Mouse (Mus musculus) frontal cortex, postnatal 25 days (tissue): Measurements from ENCODE around the gene Kirrel2.

Experiments used
- DNase-seq, 2 experiments: peaks; one replicate each; pipeline ENCODE4 v3.0.0; 2022; ENCODE audit warnings: low spot score in 2 of 2

Gene Kirrel2

GRCm38 (mm10) chr7:30450241-30450640 lies 7.2 kb downstream of the Kirrel2 start:
- DNase-seq = no peak

DNA sequence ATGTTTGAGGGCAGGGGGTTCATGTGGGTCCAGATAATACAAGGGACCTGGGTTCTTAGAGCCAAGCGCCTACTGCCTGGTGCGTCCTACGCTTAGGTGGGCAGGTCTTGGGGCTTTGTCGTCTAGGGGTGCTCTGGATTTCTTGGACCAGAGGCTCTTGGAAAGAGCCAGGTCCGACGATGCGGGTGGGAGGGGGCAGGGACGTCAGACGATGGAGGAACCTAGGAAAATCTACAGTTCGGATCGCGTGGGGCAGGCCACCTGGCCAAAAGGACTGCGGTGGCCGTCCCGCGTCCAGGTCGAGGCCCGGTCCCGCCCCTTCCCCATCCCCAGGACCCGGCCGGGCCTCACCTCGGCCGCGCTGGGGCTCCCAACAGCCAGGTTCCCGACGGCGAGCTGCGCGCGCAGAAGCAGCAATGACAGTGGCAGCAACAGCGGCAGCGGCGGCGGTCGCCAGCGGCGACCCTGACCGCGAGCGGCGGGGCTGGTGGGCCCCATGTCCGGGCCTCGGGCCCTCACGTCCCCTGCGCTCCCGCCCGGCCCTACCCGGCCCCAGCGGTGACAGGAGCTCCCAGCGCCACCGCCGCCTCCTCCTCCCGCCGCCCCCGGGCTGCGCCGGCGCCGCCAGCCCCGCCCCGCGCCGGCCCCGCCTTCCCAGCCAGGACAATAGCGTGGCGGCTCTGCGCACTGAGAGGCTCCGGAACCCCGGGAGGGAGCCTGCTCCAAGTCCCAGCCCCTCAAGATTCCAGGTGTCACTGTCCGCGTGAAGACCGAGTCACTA lies 12.3 kb downstream of the Kirrel2 start, which contains the start of gene Aplp1:
Gene Aplp1, minus strand, starts transcription at position 565 of the 781 bp plus-strand sequence.
- peak in 1 of 2 experiments; percentile 67 for DNase-seq

DNA sequence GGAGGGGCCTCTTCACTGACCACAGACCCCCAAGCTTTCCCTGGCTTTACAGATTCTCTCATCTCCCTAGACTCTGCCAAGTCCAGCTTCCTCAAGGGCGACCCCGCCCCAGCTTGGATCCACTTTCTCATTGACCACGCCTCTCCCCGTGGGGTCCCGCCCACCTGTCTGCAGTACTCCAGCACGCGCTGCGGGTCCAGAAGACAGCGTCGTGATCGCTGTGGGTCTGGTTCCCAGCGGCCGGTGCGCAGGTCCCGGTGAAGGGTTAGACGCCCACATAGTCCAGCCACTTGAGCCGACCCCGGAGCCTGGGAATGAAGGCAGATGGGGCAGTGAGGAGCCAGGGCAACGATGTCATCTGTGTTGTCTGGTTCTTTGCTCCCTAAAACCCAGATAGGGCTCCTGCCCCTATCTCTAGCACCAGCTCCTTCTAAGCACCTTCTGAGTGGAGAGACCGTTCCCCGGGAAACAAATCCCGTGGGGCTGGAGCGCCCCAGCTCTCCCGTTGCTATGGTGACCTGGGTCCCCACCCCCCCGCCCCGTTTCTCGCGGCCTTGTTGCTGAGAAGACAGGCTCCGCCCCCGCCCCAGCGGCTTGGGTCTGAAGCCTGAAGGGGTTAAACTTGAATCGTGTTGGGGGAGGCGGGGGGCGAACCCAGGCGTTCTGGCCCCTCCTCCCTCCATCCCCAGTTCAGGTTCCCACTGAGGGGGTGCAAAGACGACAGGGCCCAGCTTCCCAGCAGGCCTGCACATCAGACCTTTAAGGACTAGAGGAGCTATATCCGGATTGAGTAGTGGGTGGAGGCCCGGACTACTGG lies 13.1 kb downstream of the Kirrel2 start:
- DNase-seq = peak in 1 of 2 experiments; percentile 56

DNA sequence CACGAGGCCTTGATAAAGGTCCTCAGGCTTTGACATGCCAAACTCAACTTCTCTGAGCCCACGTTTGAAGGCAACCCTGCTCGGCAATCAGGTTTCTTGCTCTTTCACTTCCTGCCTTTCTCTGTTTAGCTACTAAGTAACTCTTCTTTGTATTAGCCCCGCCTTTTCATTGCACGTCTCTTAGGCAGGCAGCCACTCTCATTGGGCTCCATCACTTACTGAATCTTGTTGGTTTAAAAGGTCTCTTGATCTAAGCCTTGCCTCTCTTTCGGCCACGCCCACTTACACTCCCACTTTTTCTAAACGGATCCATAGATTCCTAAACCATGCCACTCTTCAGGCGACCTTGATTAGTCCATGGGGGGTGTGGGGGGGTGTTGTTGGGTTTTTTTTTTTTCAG lies 13.8 kb downstream of the Kirrel2 start:
- no peak for DNase-seq

DNA sequence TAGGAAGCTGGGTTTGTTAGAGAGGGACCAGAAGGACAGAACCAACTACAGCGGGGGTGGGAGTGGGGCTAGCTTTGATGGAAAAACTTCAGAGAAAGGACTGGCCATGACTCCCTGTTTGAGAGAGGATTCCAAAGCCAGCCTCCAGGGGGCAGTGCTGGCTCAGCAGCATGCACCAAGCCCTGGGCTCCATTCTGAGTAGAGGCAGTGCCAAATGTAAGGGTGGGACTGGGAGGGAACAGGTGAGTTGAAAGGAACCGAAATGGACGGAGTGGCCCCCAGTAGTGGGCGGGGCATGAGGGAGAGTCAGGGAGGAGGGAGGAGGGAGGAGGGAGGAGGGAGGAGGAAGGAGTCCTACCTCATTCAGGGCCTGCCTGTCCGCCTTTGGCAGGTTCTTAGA lies 16.8 kb downstream of the Kirrel2 start:
- DNase-seq = no peak

- no peak for DNase-seq
Measured at GRCm38 (mm10) chr7:30439734-30440133, 17.8 kb downstream of the Kirrel2 start.

DNA sequence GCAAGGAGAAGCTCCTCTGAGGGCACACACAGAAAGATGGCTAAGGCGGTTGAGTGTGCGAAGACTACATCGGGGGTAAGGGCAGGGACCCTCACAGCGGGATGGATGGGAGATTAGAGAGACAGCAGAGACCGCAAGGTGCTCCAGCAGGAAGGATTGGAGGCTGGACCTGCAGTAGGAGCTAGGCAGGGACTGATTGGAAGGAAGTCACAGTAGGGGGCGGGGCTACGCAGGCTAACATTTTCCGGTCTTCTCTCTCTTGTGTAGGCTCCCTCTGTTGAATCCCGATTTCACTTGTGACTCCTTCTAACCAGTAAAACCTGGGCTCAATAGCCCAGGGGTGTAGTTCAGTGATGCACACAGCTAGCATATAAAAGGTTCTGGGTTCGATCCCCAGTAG lies 20.6 kb downstream of the Kirrel2 start:
- DNase-seq = no peak

GRCm38 (mm10) chr7:30435156-30435555 lies 22.3 kb downstream of the Kirrel2 start:
- DNase-seq = no peak

DNA sequence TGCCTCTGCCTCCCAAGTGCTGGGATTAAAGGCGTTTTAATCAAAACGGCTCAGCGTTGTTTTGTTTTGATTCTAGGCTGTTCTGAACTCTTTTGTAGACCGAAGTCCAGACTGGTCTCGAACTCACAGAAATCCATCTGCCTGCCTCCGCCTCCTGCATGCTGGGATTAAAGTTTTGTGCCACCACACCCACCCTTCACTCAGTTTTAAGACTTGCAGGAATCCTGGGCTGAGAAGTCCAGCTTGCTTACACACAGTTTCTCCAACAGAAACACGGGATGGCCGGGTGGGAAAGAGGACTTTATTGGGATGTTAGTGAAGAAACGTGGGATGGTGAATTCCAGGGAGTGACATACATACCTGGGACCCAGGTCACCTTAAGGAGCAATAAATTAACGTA lies 22.8 kb downstream of the Kirrel2 start:
- DNase-seq = no peak

GRCm38 (mm10) chr7:30434238-30434637 lies 23.3 kb downstream of the Kirrel2 start:
- no peak for DNase-seq

DNA sequence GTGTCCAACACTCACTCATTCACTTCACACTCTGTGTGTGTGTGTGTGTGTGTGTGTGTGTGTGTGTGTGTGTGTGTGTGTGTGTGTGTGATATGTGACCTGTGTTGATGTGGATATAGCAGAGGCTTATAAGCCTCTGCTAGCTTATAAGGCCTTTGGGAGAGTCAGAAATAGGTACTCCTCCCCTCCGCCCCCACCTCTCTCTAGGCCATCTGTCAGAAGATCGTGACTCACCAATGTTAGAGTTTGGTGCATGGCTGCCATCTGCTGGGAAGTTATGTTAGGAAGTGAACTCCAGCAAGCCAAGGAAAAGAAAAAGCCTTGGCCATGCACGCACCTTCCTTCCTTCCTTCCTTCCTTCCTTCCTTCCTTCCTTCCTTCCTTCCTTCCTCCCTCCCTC lies 25.7 kb downstream of the Kirrel2 start:
- DNase-seq = peak; percentile 69 to 71

DNA sequence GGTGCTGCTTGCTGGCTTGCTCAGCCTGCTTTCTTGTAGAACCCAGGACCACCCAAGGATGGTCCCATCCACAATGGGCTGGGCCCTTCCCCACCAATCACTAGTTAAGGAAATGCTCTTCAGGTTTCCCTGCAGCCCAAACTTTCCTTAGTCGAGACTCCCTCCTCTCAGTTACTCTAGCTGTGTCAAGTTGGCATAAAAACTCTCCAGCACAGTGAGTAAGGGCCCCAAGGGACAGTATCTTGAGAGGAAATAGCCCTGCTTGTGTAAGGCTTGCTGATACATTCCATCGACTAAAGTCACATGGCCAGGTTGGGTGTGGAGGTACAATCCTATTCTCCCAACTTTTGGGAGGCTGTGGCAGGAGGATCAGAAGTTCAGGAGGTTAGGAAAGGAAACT lies 27.3 kb downstream of the Kirrel2 start:
- DNase-seq = no peak

DNA sequence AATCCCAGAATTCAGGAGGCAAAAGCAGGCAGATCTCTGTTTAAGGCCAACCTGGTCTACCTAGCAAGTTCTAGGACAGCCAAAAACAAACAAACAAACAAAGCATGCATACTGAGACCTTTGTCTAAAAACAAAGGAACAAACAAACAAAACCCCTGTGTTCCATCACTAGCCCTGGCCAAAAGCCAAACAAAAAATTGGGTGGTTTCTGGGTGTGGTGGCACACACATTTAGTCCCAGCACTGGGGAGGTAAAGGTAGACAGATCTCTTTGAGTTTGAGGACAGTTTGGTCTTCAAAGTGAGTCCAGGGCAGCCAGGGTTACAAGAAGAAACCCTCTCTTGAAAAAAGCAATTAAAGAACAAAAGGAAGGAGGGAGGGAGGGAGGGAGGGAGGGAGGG lies 28.2 kb downstream of the Kirrel2 start:
- no peak for DNase-seq

DNA sequence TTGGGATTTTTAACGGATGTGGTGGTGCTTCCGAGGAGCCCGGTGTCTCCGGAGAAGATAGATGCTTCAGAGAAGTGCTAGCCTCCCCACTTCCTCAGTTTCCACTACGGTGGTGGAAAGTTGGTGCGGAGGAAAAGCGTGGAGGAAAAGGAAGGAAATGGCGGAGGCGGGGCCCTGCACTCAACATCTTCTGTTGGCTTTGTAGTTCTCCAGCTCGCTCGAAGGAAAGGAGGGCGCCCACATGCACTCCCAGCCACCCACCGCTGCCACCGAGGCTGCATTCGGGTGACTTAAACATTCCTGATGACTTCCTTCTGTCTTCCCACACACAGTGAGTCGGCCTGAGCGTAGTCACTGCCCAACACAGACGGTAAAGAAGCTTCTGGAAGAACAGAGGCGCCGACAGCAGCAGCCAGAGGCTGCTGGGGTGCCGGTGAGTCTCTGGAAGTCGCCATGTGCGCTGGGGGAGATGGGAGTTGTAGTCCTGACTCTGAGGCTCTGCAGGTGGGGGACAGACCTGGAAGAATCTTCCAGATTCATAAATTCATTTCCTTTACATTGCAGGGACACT lies 34.3 kb downstream of the Kirrel2 start:
- DNase-seq = peak in 1 of 2 experiments; percentile 48

DNA sequence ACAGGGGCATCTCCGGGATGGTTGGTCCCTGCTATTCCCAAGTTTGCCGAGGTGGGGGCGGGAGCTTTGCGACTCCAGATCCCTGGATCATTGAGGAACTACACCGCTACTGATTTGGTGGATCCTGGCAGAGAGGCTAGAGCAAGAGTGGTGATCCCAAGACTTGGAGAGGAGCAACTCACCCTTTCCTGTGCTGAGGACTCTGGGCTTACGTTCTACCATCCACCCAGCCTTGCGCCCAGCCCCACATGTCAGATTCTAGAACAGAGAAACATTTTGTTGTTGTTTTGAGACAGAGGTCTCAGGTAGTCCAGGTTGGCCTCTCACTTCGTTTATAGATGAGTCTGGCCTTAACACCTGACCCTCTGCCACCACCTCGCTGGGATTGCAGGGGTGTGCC lies 34.9 kb downstream of the Kirrel2 start:
- DNase-seq = no peak

DNA sequence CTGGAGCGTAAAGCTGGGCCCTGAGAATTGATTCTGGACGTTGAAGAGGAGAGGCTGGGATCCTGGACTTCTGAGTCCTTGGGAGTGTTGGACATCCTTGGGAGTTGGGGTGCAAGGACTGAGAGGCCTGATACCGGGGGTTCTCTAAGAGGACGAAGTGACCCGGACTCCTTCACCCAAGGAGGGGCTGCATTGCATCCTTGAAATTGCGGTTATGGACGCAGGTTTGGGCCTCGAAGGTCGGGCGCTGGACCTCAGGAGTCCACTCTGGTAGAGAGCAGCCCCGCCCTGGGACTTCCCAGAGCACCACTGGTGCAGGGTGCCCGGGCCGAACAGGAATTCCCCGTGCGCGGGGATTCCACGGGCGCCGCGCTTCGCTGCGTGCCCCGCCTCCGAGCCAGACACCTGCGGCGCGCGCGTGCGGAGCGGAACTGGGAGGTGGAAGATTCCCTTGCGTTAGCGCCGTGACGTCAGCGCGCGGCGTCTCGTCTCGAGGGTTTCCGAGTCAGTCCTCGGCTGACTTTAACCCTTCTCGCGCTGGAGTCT lies 35.5 kb downstream of the Kirrel2 start:
- peak; percentile 73 to 88 for DNase-seq

- peak in 1 of 2 experiments; percentile 47 for DNase-seq
Measured at GRCm38 (mm10) chr7:30421175-30421889, 36.2 kb downstream of the Kirrel2 start, which contains the start of gene Nfkbid. Nfkbid (plus strand) TSS chr7:30421732.

GRCm38 (mm10) chr7:30420673-30421072 lies 36.8 kb downstream of the Kirrel2 start:
- no peak for DNase-seq

GRCm38 (mm10) chr7:30419561-30420499 lies 37.7 kb downstream of the Kirrel2 start, which contains the start of gene Hcst:
Hcst (minus strand) TSS chr7:30419854.
- DNase-seq = no peak

GRCm38 (mm10) chr7:30417856-30418255 lies 39.6 kb downstream of the Kirrel2 start:
- DNase-seq = no peak
